Mouse (Mus musculus): ENCODE measurements around the gene Tgm4. TPM values are rescaled to one million over a fixed set of nuclear protein-coding genes. Genes with fewer than 3 reads are reported as not detected.

Gene Tgm4
- polyA plus RNA-seq (2012; rRNA removed): 0.22 and 0.47 TPM in 2 replicates

- DNase-seq (ENCODE audit: low spot score): no peak
These were observed at the start of gene Tgm4 for GRCm38 (mm10) chr9:123034426-123034825. Gene Tgm4 (plus strand): TSS chr9:123034726.

- no peak for DNase-seq (ENCODE audit: low spot score)
These were observed 35.9 kb upstream of the Tgm4 start for GRCm38 (mm10) chr9:122998406-122999192.

- DNase-seq (ENCODE audit: low spot score): no peak
These were observed 35.3 kb upstream of the Tgm4 start for GRCm38 (mm10) chr9:122999193-122999586.

- no peak for DNase-seq (ENCODE audit: low spot score)
These were observed 29.8 kb upstream of the Tgm4 start for GRCm38 (mm10) chr9:123004718-123005117.

- no peak for DNase-seq (ENCODE audit: low spot score)
These were observed 28.5 kb upstream of the Tgm4 start for GRCm38 (mm10) chr9:123006071-123006470.

GRCm38 (mm10) chr9:123020995-123021631 is 13.4 kb upstream of the Tgm4 start, which contains the start of gene Tmem42:
Gene Tmem42 (plus strand): TSS chr9:123021326.
- peak; percentile 85 for DNase-seq (ENCODE audit: low spot score)

GRCm38 (mm10) chr9:123021636-123022379 is 12.7 kb upstream of the Tgm4 start:
- no peak for DNase-seq (ENCODE audit: low spot score)

GRCm38 (mm10) chr9:123024201-123024600 is 10.3 kb upstream of the Tgm4 start:
- DNase-seq (ENCODE audit: low spot score): no peak

GRCm38 (mm10) chr9:123031496-123032246 is 2.9 kb upstream of the Tgm4 start:
- DNase-seq (ENCODE audit: low spot score): no peak

GRCm38 (mm10) chr9:123047665-123048064 is 13.1 kb downstream of the Tgm4 start:
- DNase-seq (ENCODE audit: low spot score): no peak

- DNase-seq (ENCODE audit: low spot score): no peak
These were observed 24.3 kb downstream of the Tgm4 start for GRCm38 (mm10) chr9:123058724-123059292.

- DNase-seq (ENCODE audit: low spot score): no peak
These were observed 25.6 kb downstream of the Tgm4 start for GRCm38 (mm10) chr9:123060172-123060571.

GRCm38 (mm10) chr9:123079149-123079548 is 44.6 kb downstream of the Tgm4 start:
- no peak for DNase-seq (ENCODE audit: low spot score)

- DNase-seq (ENCODE audit: low spot score): no peak
These were observed 45.8 kb downstream of the Tgm4 start for GRCm38 (mm10) chr9:123080355-123080754.

- no peak for DNase-seq (ENCODE audit: low spot score)
These were observed 46.3 kb downstream of the Tgm4 start for GRCm38 (mm10) chr9:123080796-123081195.

- no peak for DNase-seq (ENCODE audit: low spot score)
These were observed 50.8 kb downstream of the Tgm4 start for GRCm38 (mm10) chr9:123085373-123085772.

GRCm38 (mm10) chr9:123087558-123087957 is 53.0 kb downstream of the Tgm4 start:
- no peak for DNase-seq (ENCODE audit: low spot score)

GRCm38 (mm10) chr9:123090844-123091243 is 56.3 kb downstream of the Tgm4 start:
- no peak for DNase-seq (ENCODE audit: low spot score)

GRCm38 (mm10) chr9:123099631-123100455 is 65.3 kb downstream of the Tgm4 start:
- DNase-seq (ENCODE audit: low spot score): no peak

- DNase-seq (ENCODE audit: low spot score): no peak
These were observed 68.9 kb downstream of the Tgm4 start for GRCm38 (mm10) chr9:123103425-123103824.
